Mouse (Mus musculus): Measurements from ENCODE around the gene Igflr1.

Gene Igflr1

GRCm38 (mm10) chr7:30564970-30565571, at the start of gene Igflr1:
Igflr1 (plus strand) TSS chr7:30565427.
- DNase-seq (ENCODE audit: low read depth): no peak

- DNase-seq (ENCODE audit: low read depth): no peak
Measured at GRCm38 (mm10) chr7:30518325-30518724, 46.9 kb upstream of the Igflr1 start.

GRCm38 (mm10) chr7:30520396-30520795, 44.8 kb upstream of the Igflr1 start:
- DNase-seq (ENCODE audit: low read depth): no peak

GRCm38 (mm10) chr7:30520856-30521255, 44.4 kb upstream of the Igflr1 start:
- DNase-seq (ENCODE audit: low read depth): no peak

- no peak for DNase-seq (ENCODE audit: low read depth)
Measured at GRCm38 (mm10) chr7:30522871-30523270, 42.4 kb upstream of the Igflr1 start.

- peak; percentile 75 for DNase-seq (ENCODE audit: low read depth)
Measured at GRCm38 (mm10) chr7:30524487-30524886, 40.7 kb upstream of the Igflr1 start.

GRCm38 (mm10) chr7:30525954-30526353, 39.3 kb upstream of the Igflr1 start:
- no peak for DNase-seq (ENCODE audit: low read depth)

- DNase-seq (ENCODE audit: low read depth): no peak
Measured at GRCm38 (mm10) chr7:30526399-30526798, 38.8 kb upstream of the Igflr1 start.

- no peak for DNase-seq (ENCODE audit: low read depth)
Measured at GRCm38 (mm10) chr7:30526981-30527380, 38.2 kb upstream of the Igflr1 start.

GRCm38 (mm10) chr7:30531291-30531815, 33.9 kb upstream of the Igflr1 start:
- DNase-seq (ENCODE audit: low read depth): no peak

GRCm38 (mm10) chr7:30532931-30533330, 32.3 kb upstream of the Igflr1 start:
- no peak for DNase-seq (ENCODE audit: low read depth)

GRCm38 (mm10) chr7:30533941-30534632, 31.1 kb upstream of the Igflr1 start:
- DNase-seq (ENCODE audit: low read depth): no peak

- DNase-seq (ENCODE audit: low read depth): peak; percentile 87
Measured at GRCm38 (mm10) chr7:30534633-30535577, 30.3 kb upstream of the Igflr1 start, which contains the start of gene Arhgap33. Arhgap33 (minus strand) TSS chr7:30535060.

GRCm38 (mm10) chr7:30540572-30540971, 24.7 kb upstream of the Igflr1 start:
- no peak for DNase-seq (ENCODE audit: low read depth)

GRCm38 (mm10) chr7:30544327-30544726, 20.9 kb upstream of the Igflr1 start:
- DNase-seq (ENCODE audit: low read depth): no peak

- no peak for DNase-seq (ENCODE audit: low read depth)
Measured at GRCm38 (mm10) chr7:30549880-30550279, 15.3 kb upstream of the Igflr1 start.

GRCm38 (mm10) chr7:30550603-30551002, 14.6 kb upstream of the Igflr1 start:
- DNase-seq (ENCODE audit: low read depth): no peak

- no peak for DNase-seq (ENCODE audit: low read depth)
Measured at GRCm38 (mm10) chr7:30551445-30552101, 13.7 kb upstream of the Igflr1 start.

- peak; percentile 99 for DNase-seq (ENCODE audit: low read depth)
Measured at GRCm38 (mm10) chr7:30552102-30553020, 12.9 kb upstream of the Igflr1 start, which contains the start of the genes Hspb6 and Proser3. Hspb6 (plus strand) TSS chr7:30552178. Proser3 (minus strand) TSS chr7:30552299.

- no peak for DNase-seq (ENCODE audit: low read depth)
Measured at GRCm38 (mm10) chr7:30553021-30553589, 12.1 kb upstream of the Igflr1 start.
